Mouse (Mus musculus) kidney, adult 11 months (tissue): Measurements from ENCODE around the gene Pdp2.
"Not testable (repeated sequence)": the region's sequence is repeated elsewhere in the genome, so short reads cannot be mapped to it uniquely, and the experiment has no call there.

Source experiments
- DNase-seq: peaks from one replicate; pipeline ENCODE4 v3.0.0; 2022

Pdp2 gene

DNA sequence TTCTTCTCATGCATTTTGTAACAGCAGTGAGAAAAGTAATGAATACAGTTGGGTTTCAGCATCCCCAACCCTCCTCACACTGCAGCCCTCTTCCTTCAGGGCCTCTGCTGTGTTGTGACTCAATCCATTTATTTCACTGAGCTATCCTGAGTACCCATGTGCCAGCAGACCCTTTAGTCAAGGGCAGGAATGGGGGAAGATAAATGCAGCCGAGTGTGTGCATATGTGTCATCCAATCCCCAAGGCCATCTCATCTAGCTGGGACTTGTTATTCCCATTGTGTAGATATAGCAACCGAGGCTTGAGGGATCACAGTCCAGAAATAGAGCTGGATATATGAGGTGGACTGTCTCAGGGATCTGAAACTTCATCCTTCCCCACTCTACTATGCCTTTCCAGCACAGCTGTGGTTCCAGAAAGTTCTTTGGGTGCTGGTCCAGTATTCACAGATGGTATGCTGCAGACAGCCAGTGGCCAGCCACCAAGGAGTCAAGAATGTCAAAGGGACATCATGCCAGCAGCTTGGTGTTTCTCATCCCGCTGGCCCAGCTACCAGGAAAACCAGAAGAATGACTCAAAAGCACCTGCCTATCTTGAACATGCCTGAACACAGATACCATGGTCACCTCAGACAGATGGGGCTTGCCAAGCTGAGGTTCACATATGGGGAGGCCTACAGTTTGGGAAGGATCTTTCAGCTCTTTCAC lies 43.9 kb downstream of the Pdp2 start:
- peak; percentile 1 for DNase-seq

GRCm38 (mm10) chr8:104638010-104638409 lies 46.8 kb downstream of the Pdp2 start:
- peak; percentile 5 for DNase-seq

DNA sequence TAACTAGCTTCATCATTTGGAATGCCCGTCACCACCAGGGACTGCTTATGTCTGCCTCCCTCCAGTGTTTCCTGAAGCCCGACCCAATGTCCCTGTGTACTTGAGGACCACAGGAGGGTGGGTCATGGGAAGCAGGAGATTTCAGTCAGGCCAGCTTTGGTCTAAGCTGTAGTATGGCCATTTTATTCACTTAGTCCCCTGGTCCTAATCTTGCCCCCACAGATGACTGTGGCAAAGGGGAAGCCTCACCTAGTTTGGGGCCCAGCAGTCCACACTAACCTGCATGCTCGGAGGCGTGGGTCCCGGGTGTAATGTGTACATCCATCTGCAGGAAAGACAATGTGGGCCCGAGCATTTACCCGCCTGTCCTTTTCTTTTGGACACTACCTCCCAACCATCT lies 49.0 kb downstream of the Pdp2 start:
- DNase-seq, result peak; percentile 1

DNA sequence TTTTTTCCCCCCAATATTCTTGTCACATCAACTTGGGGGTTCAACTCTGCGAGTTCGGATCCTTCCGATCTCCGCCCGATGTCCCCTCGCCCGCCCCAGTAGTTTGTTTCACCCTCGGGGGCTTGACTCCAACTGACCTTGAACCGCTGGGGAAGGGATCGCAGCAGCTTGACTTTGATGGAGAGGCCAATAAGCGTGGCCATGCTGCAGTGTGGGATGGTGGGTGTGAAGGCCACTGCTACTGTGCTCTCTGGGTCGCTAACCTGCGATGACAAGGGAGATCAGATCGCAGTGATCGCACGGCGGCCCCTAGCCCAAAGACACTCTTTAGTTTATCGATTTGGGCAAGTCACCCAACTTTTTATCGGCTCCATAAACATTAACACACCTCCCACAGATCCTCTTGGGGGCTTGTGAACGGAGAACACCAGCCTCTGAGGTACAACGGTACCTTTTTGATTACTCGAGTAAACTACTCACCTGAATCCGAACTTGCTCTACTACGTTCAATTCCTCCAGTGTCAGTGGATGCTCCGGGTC lies 49.6 kb downstream of the Pdp2 start:
- peak; percentile 27 for DNase-seq

GRCm38 (mm10) chr8:104641426-104642323 lies 50.4 kb downstream of the Pdp2 start, which contains the start of gene Ciao2b:
Ciao2b (minus strand) TSS chr8:104641965.
- peak; percentile 84 for DNase-seq

DNA sequence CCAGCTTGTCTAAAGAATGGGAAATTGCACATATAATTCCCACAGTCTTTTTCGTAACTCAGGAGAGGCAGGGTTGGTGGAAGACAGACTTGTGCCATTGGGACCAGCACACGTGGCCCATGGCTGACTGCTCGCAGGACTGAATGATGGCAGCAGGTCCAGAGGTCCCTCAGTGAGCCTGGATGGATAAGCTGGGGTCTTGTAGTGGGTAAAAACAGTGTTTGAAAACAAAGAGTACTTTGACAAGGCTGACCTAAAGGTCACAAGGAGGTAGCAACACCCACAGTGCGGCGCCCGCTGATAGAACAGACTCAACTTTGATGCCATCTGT lies 51.0 kb downstream of the Pdp2 start:
- no peak for DNase-seq

- not testable (repeated sequence) for DNase-seq
Measured at GRCm38 (mm10) chr8:104644187-104644586, 52.9 kb downstream of the Pdp2 start.
